Mouse (Mus musculus) hindbrain, embryonic 16.5 days (tissue): Measurements from ENCODE around the gene Vps13a. TPM values are rescaled to one million over a fixed set of nuclear protein-coding genes. Genes with fewer than 3 reads are reported as not detected.

Source experiments
- ATAC-seq: fragments of 200-750 bp; cut with Nextera tagmentation; 2 replicates; pipeline ENCODE4 v1.8.0; 2017; ENCODE audit warnings: moderate TSS enrichment, moderate library complexity
- H3K27ac ChIP-seq: fragments of 300-500 bp; sonication (generic); 2 replicates; pipeline ENCODE4 v1.5.1; 2014; ENCODE audit warnings: low read depth, mild to moderate bottlenecking, control low read depth, low read length, moderate library complexity
- H3K27me3 ChIP-seq: fragments of 300-500 bp; sonication (generic); replicated peaks from 2 replicates; pipeline ENCODE4 v1.6.1; 2014; ENCODE audit warnings: low read length; ENCODE audit not compliant: control insufficient read depth, insufficient read depth
- H3K36me3 ChIP-seq: fragments of 300-500 bp; sonication (generic); 2 replicates; pipeline ENCODE4 v1.6.1; 2014; ENCODE audit warnings: mild to moderate bottlenecking, low read length, moderate library complexity, mixed read lengths; ENCODE audit not compliant: control insufficient read depth, insufficient read depth
- H3K4me1 ChIP-seq: fragments of 300-500 bp; sonication (generic); 2 replicates; pipeline ENCODE4 v1.6.1; 2014; ENCODE audit warnings: low read depth, low read length; ENCODE audit not compliant: control insufficient read depth, insufficient read depth
- H3K4me2 ChIP-seq: fragments of 300-500 bp; sonication (generic); 2 replicates; pipeline ENCODE4 v1.6.1; 2014; ENCODE audit warnings: mild to moderate bottlenecking, low read length, control low read depth, moderate library complexity
- H3K4me3 ChIP-seq: fragments of 300-500 bp; sonication (generic); 2 replicates; pipeline ENCODE4 v1.5.1; 2014; ENCODE audit warnings: mild to moderate bottlenecking, low read length, control low read depth, moderate library complexity
- H3K9ac ChIP-seq: fragments of 300-500 bp; sonication (generic); 2 replicates; pipeline ENCODE4 v1.6.1; 2014; ENCODE audit warnings: low read depth, mild to moderate bottlenecking, control low read depth, low read length, moderate library complexity
- H3K9me3 ChIP-seq: fragments of 300-500 bp; sonication (generic); 2 replicates; pipeline ENCODE4 v1.6.1; 2014; ENCODE audit warnings: mild to moderate bottlenecking, low read length, moderate library complexity; ENCODE audit not compliant: control insufficient read depth
- WGBS: fragments of 180-500 bp; shearing (Covaris S2); extraction: QIAGEN DNeasy Blood & Tissue Kit; methylation state at CpG from one replicate; pipeline ENCODE4 v1.1.7; 2014; 5-methylcytosine and 5-hydroxymethylcytosine counted together
- polyA plus RNA-seq: library from polyadenylated mRNA; unstranded; fragments of >200 nt; fragmentation: Nextera tagmentation; extraction: Ambion mirVana; gene quantifications from 2 replicates; pipeline ENCODE4 v1.2.1, GENCODE M21; 2015

Gene Vps13a
- polyA plus RNA-seq, 1 experiment from 2014 or later: 8.4 TPM

DNA sequence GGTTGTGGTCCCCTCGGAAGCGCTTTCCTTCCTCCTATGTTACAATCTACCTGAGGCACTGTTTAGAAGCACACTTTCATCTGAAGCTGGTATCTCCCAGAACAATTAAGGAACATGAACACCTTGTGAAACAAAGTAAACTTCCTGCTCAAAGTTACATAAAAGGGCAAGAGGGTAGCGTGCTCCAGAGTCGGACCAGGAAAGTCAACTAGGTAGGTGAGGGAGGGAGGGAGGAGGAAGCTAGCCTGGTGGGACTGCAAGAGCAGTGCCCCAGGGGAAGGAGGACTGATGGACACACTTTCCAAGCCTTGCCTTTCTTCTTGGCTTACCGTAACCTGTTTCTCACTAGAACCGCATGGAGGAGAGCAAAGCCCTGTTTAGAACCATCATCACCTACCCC, 173.1 kb downstream of the Vps13a start:
- no peaks in the 10 kb centered on the region for H3K9me3 ChIP-seq
- ATAC-seq: no peak
- 93% methylated on average over 6 of the region's 6 CpGs for WGBS
- no peaks in the 10 kb centered on the region for H3K27me3 ChIP-seq
- no peak overlapping the region for H3K4me3 ChIP-seq
- H3K9ac ChIP-seq: no peak overlapping the region
- no peaks in the 10 kb centered on the region for H3K4me1 ChIP-seq
- H3K36me3 ChIP-seq: no peaks in the 10 kb centered on the region
- no peak overlapping the region for H3K4me2 ChIP-seq
- no peak overlapping the region for H3K27ac ChIP-seq

DNA sequence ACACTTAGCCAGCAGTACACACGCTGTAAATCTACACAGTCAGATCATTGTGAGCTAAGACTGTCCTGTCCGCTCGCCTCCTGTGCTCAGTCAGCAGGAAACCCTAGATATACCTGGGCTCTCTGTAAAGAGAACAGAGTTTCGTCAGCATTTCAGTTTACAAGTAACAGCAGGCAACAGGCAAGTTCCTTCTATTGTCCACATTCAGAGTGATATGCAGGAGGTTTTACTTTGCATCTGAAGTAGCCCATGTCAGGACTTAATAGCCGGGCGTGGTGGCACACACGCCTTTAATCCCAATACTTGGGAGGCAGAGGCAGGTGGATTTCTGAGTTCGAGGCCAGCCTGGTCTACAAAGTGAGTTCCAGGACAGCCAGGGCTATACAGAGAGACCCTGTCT, 178.7 kb downstream of the Vps13a start:
- no peaks in the 10 kb centered on the region for H3K27me3 ChIP-seq

DNA sequence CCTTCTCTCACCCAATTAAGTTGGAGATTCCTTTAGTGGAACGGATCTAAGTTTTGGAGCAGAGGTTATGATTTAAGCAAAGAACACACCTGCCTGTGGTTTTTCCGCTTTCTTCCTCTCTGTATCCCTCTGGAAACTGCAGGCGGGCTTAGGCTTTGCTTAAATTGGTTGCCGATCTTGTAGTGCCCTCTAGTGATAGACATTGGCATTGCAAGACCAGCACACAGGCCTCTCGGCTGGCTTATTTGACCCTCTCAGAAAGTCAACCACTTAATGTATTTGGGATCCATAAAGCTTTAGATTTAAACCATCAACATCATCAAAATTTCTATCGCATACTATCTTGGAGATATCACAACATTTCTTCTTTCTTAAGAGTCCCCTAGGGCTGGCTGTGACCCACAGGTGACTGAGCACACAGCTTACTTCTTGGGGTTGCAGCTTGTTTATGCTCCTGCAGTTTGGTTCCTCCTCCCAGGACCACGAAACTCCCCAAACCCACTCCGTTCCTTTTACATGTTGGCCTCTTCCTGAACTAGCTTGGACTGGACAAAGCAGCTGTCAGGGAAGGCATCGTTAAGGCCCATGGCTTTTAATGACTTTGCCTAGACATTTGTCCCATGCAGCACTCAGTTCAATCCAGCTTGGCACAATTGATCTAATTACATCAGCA, 181.3 kb downstream of the Vps13a start:
- WGBS: 13% methylated on average over 9 of the region's 9 CpGs
- H3K9me3 ChIP-seq: no peaks in the 10 kb centered on the region

More for the DNA sequence above, 178.7 kb downstream of the Vps13a start:
- Histone ChIP-seq H3K36me3 (no peaks in the 10 kb centered on the region), H3K4me1 (peaks cover 5% of the 10 kb centered on the region), H3K9me3 (no peaks in the 10 kb centered on the region), H3K9ac (no peak overlapping the region), H3K4me3 (no peak overlapping the region), H3K4me2 (no peak overlapping the region), H3K27ac (no peak overlapping the region)
- no peak for ATAC-seq
- 88% methylated on average over 8 of the region's 8 CpGs for WGBS

DNA sequence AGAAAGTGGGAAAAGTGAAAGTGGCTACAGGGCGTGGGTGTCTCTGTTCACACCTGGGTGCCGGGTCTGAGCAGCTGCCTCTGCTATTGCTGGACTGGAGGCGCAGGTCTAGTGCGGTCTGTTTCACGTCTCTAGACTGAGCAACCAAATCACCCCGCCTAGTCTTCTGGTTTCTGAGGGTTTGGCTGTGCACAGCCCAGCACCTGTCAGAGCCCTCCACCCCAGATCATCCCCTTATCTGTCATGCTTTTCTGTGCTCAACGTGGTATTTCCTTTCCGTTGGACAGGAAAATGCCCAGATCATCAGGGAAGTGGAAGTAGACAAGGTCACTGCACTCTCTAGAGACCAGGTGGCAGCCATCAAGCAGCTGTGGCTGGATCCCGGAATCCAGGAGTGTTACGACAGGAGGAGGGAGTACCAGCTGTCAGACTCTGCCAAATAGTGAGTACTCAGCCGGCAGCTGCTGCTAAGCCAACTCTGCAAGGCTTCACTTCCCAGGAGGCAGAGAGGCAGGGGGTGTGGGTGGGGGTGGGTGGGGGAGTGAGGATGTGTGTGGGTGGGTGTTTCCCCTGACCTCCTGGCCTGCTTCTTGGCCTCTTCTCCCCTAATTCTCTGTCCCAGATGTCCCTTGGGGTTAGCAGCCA, 182.0 kb downstream of the Vps13a start:
- Histone ChIP-seq H3K27ac (no peak overlapping the region), H3K4me3 (no peak overlapping the region), H3K27me3 (no peaks in the 10 kb centered on the region), H3K4me2 (peak overlapping the region; percentile 25), H3K9me3 (no peaks in the 10 kb centered on the region), H3K4me1 (peaks cover 5% of the 10 kb centered on the region), H3K9ac (peak overlapping the region; percentile 47), H3K36me3 (no peaks in the 10 kb centered on the region)
- peak; percentile 68 for ATAC-seq
- 45% methylated on average over 11 of the region's 11 CpGs for WGBS

More for the DNA sequence above, 181.3 kb downstream of the Vps13a start:
- H3K36me3 ChIP-seq: no peaks in the 10 kb centered on the region
- H3K9ac ChIP-seq: peak overlapping the region; percentile 47
- no peak overlapping the region for H3K27ac ChIP-seq
- ATAC-seq: peak; percentile 85
- no peak overlapping the region for H3K4me3 ChIP-seq
- peaks cover 5% of the 10 kb centered on the region for H3K4me1 ChIP-seq
- H3K27me3 ChIP-seq: no peaks in the 10 kb centered on the region
- peak overlapping the region; percentile 25 for H3K4me2 ChIP-seq

DNA sequence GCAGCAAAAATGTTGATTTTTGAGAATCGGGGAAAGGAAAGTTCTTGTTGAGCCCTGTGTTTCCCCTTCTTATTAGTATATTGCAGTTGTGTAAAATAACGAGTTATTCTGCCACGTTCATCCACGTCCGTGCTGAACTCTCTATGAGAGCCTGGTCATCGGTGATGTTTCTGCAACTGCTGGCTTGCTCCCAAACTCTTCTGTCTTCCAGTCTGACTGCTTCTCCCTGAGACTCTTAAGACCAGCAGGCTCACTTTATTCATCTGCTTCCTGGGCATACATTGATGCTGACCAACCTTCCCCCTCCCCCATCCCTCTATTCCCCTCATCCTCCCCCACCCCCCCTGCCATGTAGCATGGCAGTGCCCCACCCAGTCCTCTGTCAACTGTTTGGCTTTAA, 183.5 kb downstream of the Vps13a start:
- Histone ChIP-seq H3K27me3 (no peaks in the 10 kb centered on the region), H3K27ac (no peak overlapping the region), H3K4me2 (no peak overlapping the region), H3K4me1 (peaks cover 5% of the 10 kb centered on the region), H3K9ac (no peak overlapping the region), H3K4me3 (no peak overlapping the region), H3K9me3 (no peaks in the 10 kb centered on the region), H3K36me3 (no peaks in the 10 kb centered on the region)
- WGBS: 94% methylated on average over 6 of the region's 6 CpGs
- no peak for ATAC-seq

DNA sequence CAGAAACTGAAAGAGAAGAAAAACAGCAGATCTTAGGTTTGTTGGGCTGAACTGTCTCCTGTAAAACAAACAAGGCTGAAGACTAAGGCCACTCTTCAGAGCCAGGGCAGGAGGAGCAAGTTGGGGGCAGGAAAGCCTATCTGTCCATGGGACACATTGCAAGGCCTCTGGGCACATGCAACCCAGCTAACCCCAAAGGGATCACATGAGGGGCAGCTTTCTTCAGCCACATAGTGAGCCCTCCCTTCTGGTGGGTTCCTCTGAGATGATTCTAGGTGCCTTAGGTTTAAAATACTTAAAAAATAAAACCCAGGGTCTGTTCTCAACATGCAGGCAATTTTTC, 186.8 kb downstream of the Vps13a start:
- ATAC-seq: no peak
- Histone ChIP-seq H3K27ac (no peak overlapping the region), H3K4me3 (no peak overlapping the region), H3K4me2 (no peak overlapping the region), H3K9ac (no peak overlapping the region), H3K27me3 (no peaks in the 10 kb centered on the region), H3K36me3 (no peaks in the 10 kb centered on the region), H3K4me1 (peaks cover 3% of the 10 kb centered on the region), H3K9me3 (no peaks in the 10 kb centered on the region)

DNA sequence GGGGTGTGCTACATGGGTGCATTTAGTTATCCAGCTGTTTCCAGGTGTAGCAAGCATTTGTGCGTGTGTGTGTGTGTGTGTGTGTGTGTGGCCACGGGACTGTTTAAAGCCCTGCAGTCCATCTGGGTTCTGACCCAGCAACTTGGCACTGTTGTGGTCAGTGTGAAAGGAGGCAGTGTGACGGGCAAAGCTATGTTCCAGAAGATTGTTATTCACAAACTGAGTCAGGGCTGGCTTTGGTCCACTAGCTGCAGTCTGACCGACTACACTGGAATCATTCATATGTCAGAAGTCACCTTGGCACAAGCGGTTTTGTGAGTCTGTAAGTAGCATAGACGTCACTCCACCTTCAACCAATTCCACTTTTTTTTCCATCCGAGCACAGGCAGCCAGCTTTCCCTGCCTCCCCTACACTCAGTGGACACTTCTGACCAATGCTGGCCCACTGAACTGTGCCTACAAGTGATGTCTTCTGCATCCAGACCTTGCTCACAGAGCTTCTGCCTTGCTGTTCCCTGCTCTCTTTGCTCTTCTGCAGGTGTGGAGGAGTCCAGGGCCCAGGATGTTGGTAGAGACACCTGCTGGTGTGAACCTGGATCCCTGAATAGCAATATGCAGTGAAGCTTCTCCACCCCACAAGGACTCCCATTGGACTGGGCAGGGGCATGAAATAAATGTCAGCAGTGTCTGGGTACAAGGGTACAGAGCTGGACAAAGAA, 187.3 kb downstream of the Vps13a start:
- 87% methylated on average over 7 of the region's 7 CpGs for WGBS
- no peak overlapping the region for H3K4me2 ChIP-seq
- ATAC-seq: peak; percentile 61; the same call in 1 of the 2 replicates
- no peak overlapping the region for H3K4me3 ChIP-seq
- no peaks in the 10 kb centered on the region for H3K36me3 ChIP-seq
- H3K9me3 ChIP-seq: no peaks in the 10 kb centered on the region
- no peak overlapping the region for H3K9ac ChIP-seq
- H3K27me3 ChIP-seq: no peaks in the 10 kb centered on the region
- H3K27ac ChIP-seq: no peak overlapping the region
- no peaks in the 10 kb centered on the region for H3K4me1 ChIP-seq

DNA sequence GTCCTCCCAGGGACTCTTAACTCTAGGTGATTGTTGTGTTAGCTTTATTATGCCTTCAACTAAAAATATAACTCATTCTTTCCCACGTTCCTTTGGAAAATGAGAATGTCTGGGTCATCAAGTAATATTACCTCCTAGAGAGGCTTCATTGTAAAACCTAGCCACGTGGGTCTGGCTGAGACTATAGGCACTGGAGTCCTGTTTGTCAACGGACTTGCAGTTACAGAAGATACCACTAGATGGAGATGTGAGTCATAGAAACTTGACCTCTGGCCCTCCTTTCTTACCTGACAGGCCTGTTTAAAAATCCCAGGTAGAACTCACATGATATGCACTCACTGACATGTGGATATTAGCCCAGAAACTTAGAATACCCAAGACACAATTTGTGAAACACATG, 195.4 kb downstream of the Vps13a start:
- WGBS: 10% methylated on average over 3 of the region's 3 CpGs
- Histone ChIP-seq H3K4me2 (no peak overlapping the region), H3K27ac (no peak overlapping the region), H3K36me3 (no peaks in the 10 kb centered on the region), H3K4me1 (no peaks in the 10 kb centered on the region), H3K27me3 (no peaks in the 10 kb centered on the region), H3K9ac (no peak overlapping the region), H3K9me3 (no peaks in the 10 kb centered on the region), H3K4me3 (no peak overlapping the region)
- no peak for ATAC-seq

DNA sequence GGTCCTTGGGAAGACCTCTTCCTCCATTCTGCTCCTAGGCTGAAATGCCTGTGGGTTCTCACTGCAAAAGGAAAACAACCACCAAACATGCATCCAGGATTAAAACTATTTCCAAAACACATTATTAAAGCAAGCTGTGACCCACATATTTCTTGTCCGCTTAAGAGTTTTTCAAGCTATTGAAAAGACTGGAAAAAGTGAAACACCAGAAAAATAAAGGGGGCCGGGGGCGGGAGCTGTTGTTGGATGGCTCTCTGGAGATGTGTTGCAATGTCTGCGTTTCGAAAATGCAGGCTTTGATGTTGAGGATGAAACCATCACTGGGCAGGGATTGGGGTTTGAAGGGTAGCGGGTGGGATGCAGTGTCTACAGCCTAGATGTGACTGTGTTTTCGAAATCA, 196.2 kb downstream of the Vps13a start:
- H3K4me1 ChIP-seq: no peaks in the 10 kb centered on the region
- no peak overlapping the region for H3K27ac ChIP-seq
- H3K36me3 ChIP-seq: no peaks in the 10 kb centered on the region
- H3K9me3 ChIP-seq: no peaks in the 10 kb centered on the region
- no peak for ATAC-seq
- H3K9ac ChIP-seq: no peak overlapping the region
- no peak overlapping the region for H3K4me3 ChIP-seq
- H3K27me3 ChIP-seq: no peaks in the 10 kb centered on the region
- WGBS: 89% methylated on average over 7 of the region's 7 CpGs
- H3K4me2 ChIP-seq: no peak overlapping the region
